18 mouse cellular contexts compared by ENCODE assay signal in the genomic region with DNA sequence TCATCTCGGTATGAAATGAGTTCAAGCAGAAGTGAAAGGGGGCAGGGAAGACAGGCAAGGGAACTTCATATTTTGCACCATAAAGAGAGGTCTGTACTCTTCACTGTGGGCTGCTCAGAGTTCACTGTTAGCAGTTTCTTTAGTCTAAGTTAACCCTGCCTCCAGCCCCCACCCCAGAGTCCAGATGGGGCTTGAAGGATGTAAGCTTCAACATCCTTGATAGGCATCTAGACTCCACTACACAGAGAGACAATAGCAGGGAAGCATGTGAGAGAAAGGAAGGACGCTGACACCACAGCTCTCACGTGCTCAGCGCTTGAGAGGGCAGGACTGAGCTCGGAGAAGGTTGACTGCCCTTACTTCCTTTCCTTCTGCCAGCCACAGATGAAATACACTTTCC. TPM values are rescaled to one million over a fixed set of nuclear protein-coding genes. Genes with fewer than 3 reads are reported as not detected.
DNase-seq lines count a peak whose midpoint lies in the region; ATAC-seq lines count a peak whose summit lies in the region.
"Had no signal": no experiment of that assay in that cellular context is flagged by ENCODE, and none has a peak within 500 bp of the region (broad histone marks: within the 10 kb centered on the region; RNA-seq: fewer than 3 reads in every experiment).

No protein-coding gene starts in this region.

- no peaks in the 10 kb centered on the region for H3K36me3 ChIP-seq in midbrain, embryonic 15.5 days (replicated peaks)
- H3K36me3 ChIP-seq: neural tube, embryonic 13.5 days had no signal

- H3K27me3 ChIP-seq in midbrain, embryonic 15.5 days (replicated peaks): no peaks in the 10 kb centered on the region
- H3K27me3 ChIP-seq: neural tube, embryonic 13.5 days had no signal

- ATAC-seq in common myeloid progenitor, adult 5-6 weeks (replicated peaks; ENCODE audit: low read depth, poor library complexity, severe bottlenecking): peak; percentile 87
- ATAC-seq in midbrain, embryonic 15.5 days (replicated peaks): no peak
- ATAC-seq: intestine, embryonic 16.5 days had no signal

- H3K27ac ChIP-seq in midbrain, embryonic 15.5 days: no peak overlapping the region
- H3K27ac ChIP-seq: neural tube, embryonic 13.5 days had no signal

- no peaks in the 10 kb centered on the region for H3K9me3 ChIP-seq in midbrain, embryonic 15.5 days
- H3K9me3 ChIP-seq: neural tube, embryonic 13.5 days had no signal

- no peak overlapping the region for H3K9ac ChIP-seq in midbrain, embryonic 15.5 days
- H3K9ac ChIP-seq: neural tube, embryonic 13.5 days had no signal

- DNase-seq in kidney, postnatal 10 days: peak; percentile 14
- DNase-seq in kidney, adult 11 months: no peak
- peak; percentile 9 to 17 for DNase-seq in monocyte, adult 2 months (ENCODE audit: low read depth in 1 of 2, low spot score in 2 of 2)
- peak; percentile 43 for DNase-seq in thymus, postnatal 0 days (ENCODE audit: low spot score)
- DNase-seq in cerebellum, postnatal 25 days: no peak
- DNase-seq in ovary, postnatal 10 days (ENCODE audit: low spot score): no peak
- DNase-seq: cerebellum, postnatal 36 days; heart, postnatal 10 days; right cerebral cortex, postnatal 4 days had no signal

- H3K4me1 ChIP-seq in midbrain, embryonic 15.5 days: no peaks in the 10 kb centered on the region
- H3K4me1 ChIP-seq: neural tube, embryonic 13.5 days had no signal

- no peak overlapping the region for H3K4me2 ChIP-seq in midbrain, embryonic 15.5 days
- H3K4me2 ChIP-seq: neural tube, embryonic 13.5 days had no signal

- WGBS in midbrain, embryonic 15.5 days: 63% methylated on average over 5 of the region's 5 CpGs

- H3K4me3 ChIP-seq in midbrain, embryonic 15.5 days: no peak overlapping the region
- H3K4me3 ChIP-seq: erythroblast, embryonic 14.5 days; neural tube, embryonic 13.5 days had no signal

RNA-seq across cellular contexts. Expression of gene Fcrl1, which starts 25.1 kb away (rescaled TPM):
- total RNA-seq in common myeloid progenitor, adult 5-6 weeks (2017): 1.1 and 2.9 TPM in 2 replicates
- polyA plus RNA-seq in thymus, postnatal 0 days (2015; fragmentation: Nextera tagmentation; extraction: Ambion mirVana): 0.85 and 1.4 TPM in 2 replicates
- 0.13 TPM in 1 of 2 replicates, not detected in the other for polyA plus RNA-seq in midbrain, embryonic 15.5 days (2015; fragmentation: Nextera tagmentation; extraction: Ambion mirVana)
- polyA plus RNA-seq: erythroblast, embryonic 14.5 days; neural tube, embryonic 13.5 days had no signal

RNA-seq across cellular contexts. Expression of gene Fcrl5, which starts 34.3 kb away (rescaled TPM):
- not detected in 2 replicates for total RNA-seq in common myeloid progenitor, adult 5-6 weeks (2017)
- not detected in 2 replicates for polyA plus RNA-seq in thymus, postnatal 0 days (2015; fragmentation: Nextera tagmentation; extraction: Ambion mirVana)
- polyA plus RNA-seq in midbrain, embryonic 15.5 days (2015; fragmentation: Nextera tagmentation; extraction: Ambion mirVana): not detected in 2 replicates
- total RNA-seq: gastrocnemius, adult 8-10 months; heart, postnatal 10 days; left cerebral cortex, adult 18-20 months had no signal
- polyA plus RNA-seq: brain, embryonic 14.5 days; erythroblast, embryonic 14.5 days; intestine, embryonic 16.5 days; lung, embryonic 16.5 days; neural tube, embryonic 13.5 days had no signal

RNA-seq across cellular contexts. Expression of gene Cd5l, which starts 43.6 kb away (rescaled TPM):
- total RNA-seq in common myeloid progenitor, adult 5-6 weeks (2017): 0.29 and 0.37 TPM in 2 replicates
- polyA plus RNA-seq in thymus, postnatal 0 days (2015; fragmentation: Nextera tagmentation; extraction: Ambion mirVana): 0.22 and 0.44 TPM in 2 replicates
- polyA plus RNA-seq in midbrain, embryonic 15.5 days (2015; fragmentation: Nextera tagmentation; extraction: Ambion mirVana): 0.19 and 0.66 TPM in 2 replicates
- total RNA-seq: gastrocnemius, adult 8-10 months; left cerebral cortex, adult 18-20 months had no signal
- polyA plus RNA-seq: neural tube, embryonic 13.5 days had no signal

Comparison
In these comparisons a context has a peak if more than half of its experiments do, and no peak if none do; other contexts are left out.
1. DNase-seq: peak in kidney, postnatal 10 days (single experiment), monocyte, adult 2 months (2 of 2) and thymus, postnatal 0 days (single experiment); none in kidney, adult 11 months (single experiment), cerebellum, postnatal 25 days (0 of 2) and ovary, postnatal 10 days (single experiment).